Mouse (Mus musculus): ENCODE data around the gene Etnk1. TPM values are rescaled to one million over a fixed set of nuclear protein-coding genes. Genes with fewer than 3 reads are reported as not detected.

The Etnk1 gene
- polyA plus RNA-seq, 1 experiment from 2014 or later, result 50.3 TPM

DNA sequence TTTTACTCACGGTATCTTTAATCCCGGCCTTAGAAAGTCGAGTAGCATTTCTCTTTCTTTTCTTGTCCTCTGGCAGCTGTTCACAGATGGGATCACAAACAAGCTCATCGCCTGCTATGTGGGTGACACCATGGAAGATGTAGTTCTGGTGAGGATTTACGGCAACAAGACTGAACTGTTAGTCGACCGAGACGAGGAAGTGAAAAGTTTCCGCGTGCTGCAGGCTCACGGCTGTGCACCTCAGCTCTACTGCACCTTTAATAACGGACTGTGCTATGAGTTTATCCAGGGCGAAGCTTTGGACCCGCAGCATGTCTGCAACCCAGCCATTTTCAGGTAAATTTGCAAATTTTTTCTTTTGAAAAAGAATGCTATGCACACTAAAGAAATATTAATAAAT, 13.5 kb downstream of the Etnk1 start:
- WGBS, result 92% methylated on average over 14 of the region's 14 CpGs
- H3K4me1 ChIP-seq, result no peaks in the 10 kb centered on the region
- H3K27me3 ChIP-seq (replicated peaks), result no peaks in the 10 kb centered on the region
- no peak overlapping the region for H3K4me3 ChIP-seq
- no peak overlapping the region for H3K27ac ChIP-seq
- H3K4me2 ChIP-seq, result no peak overlapping the region
- no peaks in the 10 kb centered on the region for H3K9me3 ChIP-seq
- H3K9ac ChIP-seq, result no peak overlapping the region
- 0 out of 2 replicates have a peak, but pooled peaks cover 6% of the 10 kb centered on the region for H3K36me3 ChIP-seq (replicated peaks)
- ATAC-seq (replicated peaks), result no peak

DNA sequence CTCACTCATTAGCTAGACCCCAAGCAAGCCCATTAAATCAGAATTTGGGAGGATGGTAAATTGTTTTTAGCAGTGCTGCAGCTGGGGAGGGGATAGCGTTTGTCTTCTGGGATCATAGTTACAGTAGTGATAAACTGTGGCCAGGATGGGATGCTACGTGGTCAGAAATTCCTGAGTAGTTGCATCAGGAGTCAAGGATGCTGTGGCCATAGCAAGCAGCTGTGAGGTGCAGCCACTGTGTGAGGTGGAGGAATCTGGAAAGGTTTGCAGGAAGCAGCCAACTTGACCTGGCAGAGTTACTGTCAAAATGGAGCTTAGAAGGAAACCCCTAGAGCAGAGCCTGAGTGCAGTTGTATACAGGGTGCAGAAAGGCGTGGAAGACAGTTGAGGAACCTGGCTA, 17.1 kb downstream of the Etnk1 start:
- Histone ChIP-seq H3K4me2 (no peak overlapping the region), H3K27me3 (replicated peaks) (no peaks in the 10 kb centered on the region), H3K9ac (no peak overlapping the region), H3K36me3 (replicated peaks) (0 out of 2 replicates have a peak, but pooled peaks cover 7% of the 10 kb centered on the region), H3K9me3 (no peaks in the 10 kb centered on the region), H3K4me1 (no peaks in the 10 kb centered on the region), H3K27ac (no peak overlapping the region), H3K4me3 (no peak overlapping the region)
- WGBS, result 87% methylated on average over 3 of the region's 3 CpGs
- ATAC-seq (replicated peaks), result no peak

DNA sequence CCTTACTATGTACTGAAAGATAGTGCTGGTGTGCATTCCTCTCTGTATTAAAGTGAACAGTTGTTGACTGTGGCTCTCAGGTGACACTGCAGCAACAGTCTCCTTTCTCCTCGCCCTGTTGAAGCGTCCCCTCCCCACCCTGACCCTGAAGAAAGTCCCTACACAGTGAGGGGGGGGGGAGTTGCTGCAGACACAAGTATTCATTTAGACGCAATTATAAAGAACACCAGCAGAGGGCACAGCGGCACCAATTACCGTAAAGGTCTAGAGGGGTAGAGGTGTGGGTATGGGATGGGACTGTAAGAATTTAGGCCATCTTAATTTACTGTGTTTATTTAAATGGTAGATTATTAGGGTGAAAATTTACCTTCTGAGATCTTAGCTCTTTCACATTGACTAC, 17.7 kb downstream of the Etnk1 start:
- Histone ChIP-seq H3K27ac (no peak overlapping the region), H3K4me2 (no peak overlapping the region), H3K4me3 (no peak overlapping the region), H3K27me3 (replicated peaks) (no peaks in the 10 kb centered on the region), H3K36me3 (replicated peaks) (0 out of 2 replicates have a peak, but pooled peaks cover 10% of the 10 kb centered on the region), H3K9ac (no peak overlapping the region), H3K4me1 (no peaks in the 10 kb centered on the region), H3K9me3 (no peaks in the 10 kb centered on the region)
- 74% methylated on average over 5 of the region's 5 CpGs for WGBS
- ATAC-seq (replicated peaks), result no peak

DNA sequence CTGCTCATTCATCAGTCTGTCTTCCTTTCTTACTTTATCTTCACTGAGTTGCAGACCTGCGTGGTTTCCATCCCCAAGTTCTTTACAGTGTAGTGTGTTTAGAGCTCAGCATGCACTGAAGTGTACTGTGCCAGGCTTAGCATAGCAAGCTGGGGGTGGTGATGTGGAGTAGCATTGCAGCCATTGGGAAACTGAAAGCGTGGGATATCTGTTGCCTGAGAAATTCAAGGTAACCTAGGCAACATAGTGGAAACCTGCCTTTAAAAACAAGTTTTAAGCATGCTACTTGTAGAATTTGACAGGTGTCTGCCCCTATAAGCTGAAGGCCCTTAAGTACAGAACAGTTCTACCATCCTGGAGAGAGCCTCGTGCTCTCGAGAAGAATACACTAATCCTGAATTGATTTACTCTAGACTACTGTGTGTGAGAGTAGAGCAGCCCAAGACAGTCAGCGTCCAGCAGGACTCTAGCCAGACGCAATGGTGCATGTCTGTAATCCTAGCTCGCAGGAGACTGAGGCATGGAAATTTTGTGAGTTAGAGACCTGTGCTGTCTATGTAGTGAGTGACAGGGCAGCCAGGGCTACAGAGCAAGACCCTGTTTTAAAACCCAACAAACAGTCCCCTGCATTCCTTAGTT, 23.9 kb downstream of the Etnk1 start:
- Histone ChIP-seq H3K4me2 (no peak overlapping the region), H3K9me3 (no peaks in the 10 kb centered on the region), H3K36me3 (replicated peaks) (peaks cover 10% of the 10 kb centered on the region; the same call in 1 of the 2 replicates), H3K27ac (no peak overlapping the region), H3K4me1 (peaks cover 8% of the 10 kb centered on the region; the same call in 1 of the 2 replicates), H3K4me3 (no peak overlapping the region), H3K27me3 (replicated peaks) (no peaks in the 10 kb centered on the region), H3K9ac (no peak overlapping the region)
- ATAC-seq (replicated peaks), result peak; percentile 46
- 57% methylated on average over 7 of the region's 7 CpGs for WGBS

DNA sequence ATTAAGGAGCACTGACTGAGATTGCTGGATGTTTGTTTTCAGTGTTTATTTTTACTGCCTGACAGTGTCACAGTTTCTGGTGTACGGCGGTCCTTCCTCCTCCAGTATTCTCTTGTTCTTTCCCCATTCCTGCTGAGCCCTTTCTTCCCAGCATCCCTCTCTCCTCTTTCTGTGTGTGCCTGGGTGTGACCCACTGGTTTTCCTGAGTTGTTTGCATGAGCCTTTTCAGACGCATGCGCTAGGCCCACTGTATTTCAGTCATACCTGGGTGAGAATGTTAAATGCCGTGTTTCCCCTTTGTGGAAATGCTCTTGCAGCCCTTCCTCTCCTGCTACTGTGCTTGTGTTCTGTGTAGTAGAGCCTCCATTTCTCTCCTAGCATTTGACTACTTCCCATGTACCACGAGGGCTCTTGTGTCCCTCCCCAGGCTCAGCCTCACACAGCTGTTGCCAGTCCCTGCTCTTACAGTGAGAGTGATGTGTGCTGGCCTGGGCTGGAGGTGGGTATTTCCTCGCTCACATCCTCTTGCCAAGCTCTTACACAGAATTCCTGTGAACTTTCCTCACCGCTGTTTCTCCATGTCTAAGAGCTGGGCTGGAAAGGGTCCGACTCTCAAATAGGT, 24.6 kb downstream of the Etnk1 start:
- Histone ChIP-seq H3K4me2 (no peak overlapping the region), H3K27ac (peak overlapping the region; percentile 36), H3K36me3 (replicated peaks) (peaks cover 15% of the 10 kb centered on the region; the same call in 1 of the 2 replicates), H3K9me3 (no peaks in the 10 kb centered on the region), H3K9ac (no peak overlapping the region), H3K27me3 (replicated peaks) (no peaks in the 10 kb centered on the region), H3K4me3 (no peak overlapping the region), H3K4me1 (peaks cover 8% of the 10 kb centered on the region; the same call in 1 of the 2 replicates)
- 83% methylated on average over 9 of the region's 9 CpGs for WGBS
- ATAC-seq (replicated peaks), result 0 out of 2 replicates have a peak, but pooled peaks have one; percentile 17

DNA sequence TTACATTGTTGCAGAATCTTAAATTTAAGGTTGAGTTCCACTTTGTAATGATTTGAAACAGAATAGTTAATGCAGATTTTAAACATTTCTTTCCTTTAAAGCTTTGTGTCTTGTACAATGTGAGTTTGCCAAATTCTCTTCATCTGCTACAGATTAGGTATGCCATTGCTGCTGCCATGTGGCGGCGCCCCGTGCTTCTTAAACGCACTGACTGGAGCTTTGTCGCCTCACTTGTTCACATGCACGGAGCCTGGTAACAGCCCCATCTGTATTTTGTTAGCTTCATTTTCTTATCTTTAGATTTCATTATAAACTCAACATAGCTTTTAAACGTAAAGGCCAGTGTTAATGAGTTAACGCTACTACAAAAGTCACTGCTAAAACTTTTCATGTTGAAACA, 25.7 kb downstream of the Etnk1 start:
- WGBS, result 86% methylated on average over 8 of the region's 8 CpGs
- H3K9me3 ChIP-seq, result no peaks in the 10 kb centered on the region
- H3K9ac ChIP-seq, result no peak overlapping the region
- H3K27me3 ChIP-seq (replicated peaks), result no peaks in the 10 kb centered on the region
- ATAC-seq (replicated peaks), result no peak
- no peak overlapping the region for H3K27ac ChIP-seq
- no peak overlapping the region for H3K4me3 ChIP-seq
- H3K4me1 ChIP-seq, result peaks cover 8% of the 10 kb centered on the region; the same call in 1 of the 2 replicates
- H3K36me3 ChIP-seq (replicated peaks), result peaks cover 16% of the 10 kb centered on the region; the same call in 1 of the 2 replicates
- no peak overlapping the region for H3K4me2 ChIP-seq

DNA sequence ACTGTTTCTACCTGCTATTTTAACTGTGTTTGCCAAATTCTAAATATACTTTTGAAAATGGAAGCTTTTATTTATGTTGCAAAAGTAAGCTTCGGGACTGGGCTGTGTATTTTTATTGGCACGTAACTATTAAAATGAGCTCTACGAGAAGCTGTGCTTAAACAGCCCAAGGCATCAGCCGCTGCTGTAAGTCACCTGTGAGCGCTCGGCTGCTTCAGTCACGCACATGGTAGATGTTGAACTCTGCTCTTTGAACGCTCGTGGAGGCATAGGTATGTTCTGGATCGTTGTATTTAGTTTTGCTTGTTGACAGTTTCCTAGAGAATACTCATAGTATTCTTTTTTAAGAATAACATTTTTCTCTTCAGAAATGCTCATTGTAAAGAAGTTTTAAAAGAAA, 26.1 kb downstream of the Etnk1 start:
- no peak overlapping the region for H3K4me3 ChIP-seq
- ATAC-seq (replicated peaks), result no peak
- H3K27me3 ChIP-seq (replicated peaks), result no peaks in the 10 kb centered on the region
- no peak overlapping the region for H3K27ac ChIP-seq
- H3K4me1 ChIP-seq, result peaks cover 8% of the 10 kb centered on the region; the same call in 1 of the 2 replicates
- peaks cover 16% of the 10 kb centered on the region; the same call in 1 of the 2 replicates for H3K36me3 ChIP-seq (replicated peaks)
- H3K9ac ChIP-seq, result no peak overlapping the region
- H3K4me2 ChIP-seq, result no peak overlapping the region
- no peaks in the 10 kb centered on the region for H3K9me3 ChIP-seq
- 92% methylated on average over 10 of the region's 10 CpGs for whole genome bisulfite sequencing

DNA sequence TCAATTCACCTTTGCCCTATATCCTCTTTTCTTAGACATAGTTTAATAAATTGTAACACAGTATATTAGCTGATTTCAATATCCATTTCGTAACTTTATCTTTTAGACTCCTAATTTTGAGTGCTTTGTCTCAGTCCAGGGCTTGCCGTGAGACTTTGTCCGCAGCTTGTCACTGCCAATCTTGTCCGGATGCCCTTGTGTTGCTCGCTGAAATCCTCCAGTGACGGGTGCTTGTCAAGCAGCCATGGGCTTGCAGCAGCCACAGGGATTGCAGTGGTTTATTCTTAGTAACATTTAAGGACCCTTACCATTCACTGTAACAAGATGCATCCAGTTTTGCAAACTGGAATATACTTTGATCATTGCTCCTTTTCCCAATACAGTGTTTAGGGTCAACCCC, 26.6 kb downstream of the Etnk1 start:
- H3K4me1 ChIP-seq, result peaks cover 8% of the 10 kb centered on the region; the same call in 1 of the 2 replicates
- no peaks in the 10 kb centered on the region for H3K9me3 ChIP-seq
- no peaks in the 10 kb centered on the region for H3K27me3 ChIP-seq (replicated peaks)
- H3K9ac ChIP-seq, result no peak overlapping the region
- H3K36me3 ChIP-seq (replicated peaks), result peaks cover 17% of the 10 kb centered on the region; the same call in 1 of the 2 replicates
- WGBS, result 90% methylated on average over 6 of the region's 6 CpGs
- no peak overlapping the region for H3K4me3 ChIP-seq
- no peak for ATAC-seq (replicated peaks)
- no peak overlapping the region for H3K4me2 ChIP-seq
- no peak overlapping the region for H3K27ac ChIP-seq

DNA sequence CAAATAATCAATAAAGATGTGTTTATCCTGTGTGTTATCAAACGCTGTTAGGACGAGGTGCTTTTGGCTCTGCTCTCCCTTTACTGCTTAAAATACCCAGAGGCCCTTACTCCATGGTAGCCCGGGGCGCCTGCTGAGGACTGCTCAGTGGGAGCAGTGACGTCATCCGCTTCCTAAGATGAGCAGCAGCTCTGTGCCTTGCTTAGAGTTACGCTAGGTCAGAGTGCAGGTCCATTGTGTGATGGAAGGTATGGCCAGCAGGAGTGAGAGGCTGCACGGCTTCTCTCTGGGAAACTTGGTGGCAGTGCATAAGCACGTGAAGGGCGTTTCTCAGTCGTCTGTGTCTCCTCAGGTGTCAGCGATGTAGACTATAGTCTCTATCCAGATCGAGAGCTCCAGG, 30.0 kb downstream of the Etnk1 start:
- Histone ChIP-seq H3K4me1 (no peaks in the 10 kb centered on the region), H3K4me3 (no peak overlapping the region), H3K9me3 (no peaks in the 10 kb centered on the region), H3K36me3 (replicated peaks) (peaks cover 17% of the 10 kb centered on the region; the same call in 1 of the 2 replicates), H3K27ac (no peak overlapping the region), H3K4me2 (no peak overlapping the region), H3K27me3 (replicated peaks) (no peaks in the 10 kb centered on the region), H3K9ac (no peak overlapping the region)
- ATAC-seq (replicated peaks), result no peak
- 91% methylated on average over 13 of the region's 13 CpGs for WGBS

DNA sequence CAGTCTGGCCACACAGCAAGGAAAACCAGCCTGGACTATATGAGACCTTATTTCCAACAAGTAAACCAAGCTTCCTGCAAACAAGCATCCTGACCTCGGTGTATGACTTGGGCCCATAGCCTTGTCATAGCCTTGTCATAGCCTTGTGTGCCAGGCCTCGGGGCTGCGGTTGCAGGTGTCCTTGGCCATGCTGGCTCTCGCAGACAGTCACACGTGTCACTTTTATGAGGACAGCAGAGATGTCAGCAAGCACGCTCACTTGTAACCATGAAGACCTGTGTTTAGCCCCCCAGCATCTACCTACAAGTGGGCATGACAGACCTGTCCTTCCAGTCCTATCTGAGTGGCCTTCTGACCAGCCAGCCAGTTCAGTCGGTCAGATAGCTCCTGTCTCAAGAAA, 31.4 kb downstream of the Etnk1 start:
- Histone ChIP-seq H3K4me3 (no peak overlapping the region), H3K27ac (no peak overlapping the region), H3K4me2 (no peak overlapping the region), H3K27me3 (replicated peaks) (no peaks in the 10 kb centered on the region), H3K4me1 (no peaks in the 10 kb centered on the region), H3K36me3 (replicated peaks) (peaks cover 17% of the 10 kb centered on the region; the same call in 1 of the 2 replicates), H3K9me3 (no peaks in the 10 kb centered on the region), H3K9ac (no peak overlapping the region)
- 98% methylated on average over 7 of the region's 7 CpGs for WGBS
- no peak for ATAC-seq (replicated peaks)

DNA sequence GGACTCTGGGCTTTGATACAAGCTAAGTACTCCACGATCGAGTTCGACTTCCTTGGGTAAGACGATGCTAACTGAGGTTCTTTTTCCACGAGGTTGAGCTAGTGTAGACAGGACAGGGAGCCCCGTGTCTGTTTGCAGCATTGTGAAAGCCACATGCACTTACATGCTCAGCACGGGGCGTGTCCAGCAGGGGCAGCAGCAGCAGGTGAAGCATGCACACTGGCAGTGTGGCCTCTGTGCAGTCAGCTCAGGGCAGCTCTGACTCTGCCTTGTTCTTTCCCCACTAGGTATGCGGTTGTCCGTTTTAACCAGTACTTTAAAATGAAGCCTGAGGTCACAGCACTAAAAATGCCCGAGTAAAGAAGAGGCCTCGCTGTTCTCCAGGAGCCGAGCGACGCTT, 36.1 kb downstream of the Etnk1 start:
- Histone ChIP-seq H3K36me3 (replicated peaks) (peaks cover 9% of the 10 kb centered on the region; the same call in 1 of the 2 replicates), H3K27ac (no peak overlapping the region), H3K4me3 (no peak overlapping the region), H3K9ac (no peak overlapping the region), H3K9me3 (no peaks in the 10 kb centered on the region), H3K4me1 (no peaks in the 10 kb centered on the region), H3K27me3 (replicated peaks) (no peaks in the 10 kb centered on the region), H3K4me2 (no peak overlapping the region)
- whole genome bisulfite sequencing, result 93% methylated on average over 15 of the region's 15 CpGs
- ATAC-seq (replicated peaks), result no peak

DNA sequence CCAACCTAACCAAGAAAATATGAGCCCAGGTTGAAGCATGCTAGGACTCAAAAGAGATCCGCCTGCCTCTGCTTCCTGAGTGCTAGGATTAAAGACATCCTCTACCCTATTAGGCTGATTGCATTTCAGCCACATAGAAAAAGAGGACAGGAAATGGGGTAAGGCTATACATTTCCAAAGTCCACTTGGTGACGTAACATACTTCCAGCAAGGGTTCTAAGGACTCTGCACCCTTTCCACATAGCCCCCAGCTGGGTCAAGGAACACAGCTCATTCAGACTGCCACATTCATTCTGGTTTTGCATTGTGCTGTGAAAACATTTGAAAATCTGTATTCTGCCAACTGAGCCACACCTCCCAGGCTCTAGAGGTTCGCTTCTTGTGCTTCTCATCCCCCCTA, 41.9 kb downstream of the Etnk1 start:
- 96% methylated on average over 3 of the region's 3 CpGs for WGBS
- H3K36me3 ChIP-seq (replicated peaks), result 0 out of 2 replicates have a peak, but pooled peaks cover 4% of the 10 kb centered on the region
- H3K9ac ChIP-seq, result no peak overlapping the region
- no peak overlapping the region for H3K4me3 ChIP-seq
- H3K9me3 ChIP-seq, result no peaks in the 10 kb centered on the region
- no peak overlapping the region for H3K4me2 ChIP-seq
- H3K27ac ChIP-seq, result no peak overlapping the region
- no peaks in the 10 kb centered on the region for H3K4me1 ChIP-seq
- ATAC-seq (replicated peaks), result no peak
- H3K27me3 ChIP-seq (replicated peaks), result no peaks in the 10 kb centered on the region

DNA sequence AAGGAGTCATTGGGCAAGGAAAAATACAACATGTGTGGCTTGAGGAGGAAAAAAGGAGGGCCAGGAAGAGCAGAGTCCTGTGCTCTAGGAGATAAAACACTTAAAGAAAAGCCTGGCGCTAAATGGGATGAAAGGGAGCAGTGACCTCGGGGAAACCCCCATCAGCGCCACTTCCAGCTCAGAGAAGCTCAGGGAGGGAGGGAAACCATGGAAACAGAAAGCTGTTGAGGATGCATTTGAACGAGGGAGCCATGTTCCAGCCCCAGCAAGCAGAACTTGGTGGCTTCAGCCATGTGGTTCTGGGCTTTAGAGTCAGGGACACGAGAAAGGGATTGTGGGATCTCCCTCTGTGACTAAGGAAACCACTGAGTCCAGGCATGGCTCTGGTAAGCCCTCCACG, 45.7 kb downstream of the Etnk1 start:
- Histone ChIP-seq H3K4me2 (no peak overlapping the region), H3K36me3 (replicated peaks) (no peaks in the 10 kb centered on the region), H3K27ac (no peak overlapping the region), H3K9me3 (no peaks in the 10 kb centered on the region), H3K27me3 (replicated peaks) (no peaks in the 10 kb centered on the region), H3K9ac (no peak overlapping the region), H3K4me1 (no peaks in the 10 kb centered on the region), H3K4me3 (no peak overlapping the region)
- WGBS, result 72% methylated on average over 6 of the region's 6 CpGs
- ATAC-seq (replicated peaks), result no peak

Measured in midbrain, embryonic 15.5 days (tissue).